Mouse (Mus musculus) lung, postnatal 0 days (tissue): ENCODE measurements around the gene Cpe. TPM values are rescaled to one million over a fixed set of nuclear protein-coding genes. Genes with fewer than 3 reads are reported as not detected.
"Not testable (repeated sequence)": the region's sequence is repeated elsewhere in the genome, so short reads cannot be mapped to it uniquely, and the experiment has no call there.

Source experiments
- ATAC-seq: fragments of 200-750 bp; cut with Nextera tagmentation; 2 replicates; pipeline ENCODE4 v1.8.0; 2017; ENCODE audit warnings: moderate library complexity
- DNase-seq: peaks from one replicate; pipeline ENCODE4 v3.0.0-alpha.2; 2016; ENCODE audit warnings: low spot score
- H3K27ac ChIP-seq: fragments of 300-500 bp; sonication (generic); 2 replicates; pipeline ENCODE4 v1.5.1; 2014; ENCODE audit warnings: antibody characterized with exemption, mild to moderate bottlenecking, low read length, mixed read lengths
- H3K27me3 ChIP-seq: fragments of 300-500 bp; sonication (generic); replicated peaks from 2 replicates; pipeline ENCODE4 v1.6.1; 2014; ENCODE audit warnings: low read length, mixed read lengths; ENCODE audit not compliant: insufficient read depth
- H3K36me3 ChIP-seq: fragments of 300-500 bp; sonication (generic); 2 replicates; pipeline ENCODE4 v1.6.1; 2014; ENCODE audit warnings: low read length, mixed read lengths; ENCODE audit not compliant: insufficient read depth
- H3K4me1 ChIP-seq: fragments of 300-500 bp; sonication (generic); 2 replicates; pipeline ENCODE4 v1.6.1; 2014; ENCODE audit warnings: antibody characterized with exemption, low read depth, low read length, mixed read lengths; ENCODE audit not compliant: insufficient read depth
- H3K4me2 ChIP-seq: fragments of 300-500 bp; sonication (generic); replicated peaks from 2 replicates; pipeline ENCODE4 v1.6.1; 2014; ENCODE audit warnings: low read depth, mild to moderate bottlenecking, low read length, moderate library complexity, mixed read lengths
- H3K4me3 ChIP-seq: fragments of 300-500 bp; sonication (generic); 2 replicates; pipeline ENCODE4 v1.5.1; 2014; ENCODE audit warnings: low read depth, low read length
- H3K9ac ChIP-seq: fragments of 300-500 bp; sonication (generic); replicated peaks from 2 replicates; pipeline ENCODE4 v1.6.1; 2014; ENCODE audit warnings: low read depth, mild to moderate bottlenecking
- H3K9me3 ChIP-seq: fragments of 300-500 bp; sonication (generic); 2 replicates; pipeline ENCODE4 v1.6.1; 2016; ENCODE audit warnings: low read length, mixed read lengths
- CTCF ChIP-seq: IDR thresholded peaks from 2 replicates; pipeline ENCODE4 v1.5.1; 2016; ENCODE audit warnings: antibody characterized with exemption, mild to moderate bottlenecking
- EP300 ChIP-seq: IDR thresholded peaks from 2 replicates; pipeline ENCODE4 v1.6.1; 2016; ENCODE audit warnings: antibody characterized with exemption, mild to moderate bottlenecking, control low read depth
- WGBS: fragments of 180-500 bp; shearing (Covaris S2); extraction: QIAGEN DNeasy Blood & Tissue Kit; methylation state at CpG from one replicate; pipeline ENCODE4 v1.1.7; 2014; 5-methylcytosine and 5-hydroxymethylcytosine counted together
- polyA plus RNA-seq: library from polyadenylated mRNA; unstranded; fragments of >200 nt; fragmentation: Nextera tagmentation; extraction: Ambion mirVana; gene quantifications from 2 replicates; pipeline ENCODE4 v1.2.1, GENCODE M21; 2015

Gene Cpe
- polyA plus RNA-seq, 1 experiment from 2014 or later, result 35.3 TPM

- TF ChIP-seq EP300 (no peak), CTCF (no peak)
- no peak overlapping the region for H3K9ac ChIP-seq
- 0 out of 2 replicates have a peak, but pooled peaks cover 5% of the 10 kb centered on the region for H3K4me1 ChIP-seq
- DNase-seq (no peak), ATAC-seq (no peak)
- 66% methylated on average over 3 of the region's 3 CpGs for WGBS
- no peak overlapping the region for H3K4me2 ChIP-seq
- H3K9me3 ChIP-seq, result no peaks in the 10 kb centered on the region
- no peak overlapping the region for H3K4me3 ChIP-seq
- no peaks in the 10 kb centered on the region for H3K36me3 ChIP-seq
- no peaks in the 10 kb centered on the region for H3K27me3 ChIP-seq
- no peak overlapping the region for H3K27ac ChIP-seq
Measured at GRCm38 (mm10) chr8:64688161-64688560, 4.7 kb downstream of the Cpe start.

- Histone ChIP-seq H3K9me3 (no peaks in the 10 kb centered on the region), H3K9ac (no peak overlapping the region), H3K27ac (no peak overlapping the region), H3K36me3 (no peaks in the 10 kb centered on the region), H3K4me2 (no peak overlapping the region), H3K4me1 (no peaks in the 10 kb centered on the region), H3K27me3 (no peaks in the 10 kb centered on the region), H3K4me3 (no peak overlapping the region)
- DNase-seq (no peak), ATAC-seq (no peak)
- WGBS, result 78% methylated on average over 3 of the region's 3 CpGs
- TF ChIP-seq EP300, result no peak
- no peak for TF ChIP-seq CTCF
Measured at GRCm38 (mm10) chr8:64682501-64682900, 10.4 kb downstream of the Cpe start.

GRCm38 (mm10) chr8:64676381-64676780 is 16.5 kb downstream of the Cpe start:
- no peaks in the 10 kb centered on the region for H3K9me3 ChIP-seq
- ATAC-seq (no peak), DNase-seq (no peak)
- H3K4me2 ChIP-seq, result no peak overlapping the region
- H3K4me3 ChIP-seq, result no peak overlapping the region
- H3K9ac ChIP-seq, result no peak overlapping the region
- H3K36me3 ChIP-seq, result no peaks in the 10 kb centered on the region
- no peaks in the 10 kb centered on the region for H3K4me1 ChIP-seq
- H3K27me3 ChIP-seq, result no peaks in the 10 kb centered on the region
- TF ChIP-seq CTCF (no peak), EP300 (no peak)
- 70% methylated on average over 2 of the region's 2 CpGs for WGBS
- H3K27ac ChIP-seq, result no peak overlapping the region

GRCm38 (mm10) chr8:64674951-64675585 is 17.8 kb downstream of the Cpe start:
- TF ChIP-seq CTCF (no peak), EP300 (no peak)
- no peaks in the 10 kb centered on the region for H3K36me3 ChIP-seq
- whole genome bisulfite sequencing, result 38% methylated on average over 8 of the region's 8 CpGs
- no peaks in the 10 kb centered on the region for H3K4me1 ChIP-seq
- H3K9me3 ChIP-seq, result no peaks in the 10 kb centered on the region
- no peaks in the 10 kb centered on the region for H3K27me3 ChIP-seq
- no peak overlapping the region for H3K9ac ChIP-seq
- DNase-seq (no peak), ATAC-seq (no peak)
- no peak overlapping the region for H3K4me2 ChIP-seq
- no peak overlapping the region for H3K27ac ChIP-seq
- H3K4me3 ChIP-seq, result no peak overlapping the region

GRCm38 (mm10) chr8:64672920-64673319 is 19.9 kb downstream of the Cpe start:
- H3K9ac ChIP-seq, result no peak overlapping the region
- no peaks in the 10 kb centered on the region for H3K4me1 ChIP-seq
- 51% methylated on average over 2 of the region's 2 CpGs for WGBS
- no peaks in the 10 kb centered on the region for H3K9me3 ChIP-seq
- TF ChIP-seq CTCF (no peak), EP300 (no peak)
- H3K27me3 ChIP-seq, result no peaks in the 10 kb centered on the region
- no peaks in the 10 kb centered on the region for H3K36me3 ChIP-seq
- DNase-seq (no peak), ATAC-seq (no peak)
- H3K4me2 ChIP-seq, result no peak overlapping the region
- H3K4me3 ChIP-seq, result no peak overlapping the region
- H3K27ac ChIP-seq, result no peak overlapping the region

GRCm38 (mm10) chr8:64671937-64672336 is 20.9 kb downstream of the Cpe start:
- Histone ChIP-seq H3K27ac (no peak overlapping the region), H3K9me3 (no peaks in the 10 kb centered on the region), H3K27me3 (no peaks in the 10 kb centered on the region), H3K9ac (no peak overlapping the region), H3K4me2 (no peak overlapping the region), H3K4me1 (no peaks in the 10 kb centered on the region), H3K4me3 (no peak overlapping the region), H3K36me3 (no peaks in the 10 kb centered on the region)
- no peak for TF ChIP-seq EP300
- no peak for TF ChIP-seq CTCF
- WGBS, result 15% methylated on average over 1 of the region's 1 CpGs
- DNase-seq (no peak), ATAC-seq (no peak)

- H3K9me3 ChIP-seq, H3K27me3 ChIP-seq, H3K4me2 ChIP-seq, H3K36me3 ChIP-seq, H3K4me1 ChIP-seq, H3K4me3 ChIP-seq, ATAC-seq, H3K9ac ChIP-seq, H3K27ac ChIP-seq, DNase-seq: not testable (repeated sequence)
- WGBS, result 57% methylated on average over 13 of the region's 13 CpGs
Measured at GRCm38 (mm10) chr8:64666305-64666704, 26.5 kb downstream of the Cpe start.
